Mouse (Mus musculus): ENCODE data around the gene Astn2. TPM values are rescaled to one million over a fixed set of nuclear protein-coding genes. Genes with fewer than 3 reads are reported as not detected.

The Astn2 gene
- polyA plus RNA-seq, 1 experiment from 2014 or later = 0.61 TPM

GRCm38 (mm10) chr4:66031320-66031870 lies 373.0 kb downstream of the Astn2 start:
- H3K4me1 ChIP-seq (ENCODE audit: control insufficient read depth in 2 of 2, insufficient read depth in 2 of 2, low read length in 2 of 2) = no peaks in the 10 kb centered on the region
- H3K4me3 ChIP-seq (ENCODE audit: control insufficient read depth in 1 of 2, insufficient read depth in 1 of 2, low read depth in 1 of 2, low read length in 2 of 2) = no peak overlapping the region
- H3K4me2 ChIP-seq (ENCODE audit: low read length) = no peak overlapping the region
- 52% methylated on average over 9 of the region's 9 CpGs for WGBS
- H3K27ac ChIP-seq (replicated peaks in 1 of 2; ENCODE audit: control insufficient read depth in 1 of 2, insufficient read depth in 1 of 2, low read depth in 2 of 2, low read length in 2 of 2) = no peak overlapping the region
- no peaks in the 10 kb centered on the region for H3K36me3 ChIP-seq (ENCODE audit: control insufficient read depth, insufficient read depth, low read length)
- no peak for ATAC-seq (ENCODE audit: insufficient number of reproducible peaks, insufficient read depth, low FRiP score, low read depth)
- H3K9me3 ChIP-seq (ENCODE audit: control insufficient read depth, low read length) = peaks cover 5% of the 10 kb centered on the region; the same call in 1 of the 2 replicates
- H3K9ac ChIP-seq (ENCODE audit: low read length) = no peak overlapping the region
- no peaks in the 10 kb centered on the region for H3K27me3 ChIP-seq (ENCODE audit: control insufficient read depth, insufficient read depth, low read length)

- Histone ChIP-seq H3K4me2 (ENCODE audit: low read length) (no peak overlapping the region), H3K4me3 (ENCODE audit: control insufficient read depth in 1 of 2, insufficient read depth in 1 of 2, low read depth in 1 of 2, low read length in 2 of 2) (no peak overlapping the region), H3K9me3 (ENCODE audit: control insufficient read depth, low read length) (peaks cover 5% of the 10 kb centered on the region; the same call in 1 of the 2 replicates), H3K9ac (ENCODE audit: low read length) (no peak overlapping the region), H3K27ac (replicated peaks in 1 of 2; ENCODE audit: control insufficient read depth in 1 of 2, insufficient read depth in 1 of 2, low read depth in 2 of 2, low read length in 2 of 2) (no peak overlapping the region), H3K27me3 (ENCODE audit: control insufficient read depth, insufficient read depth, low read length) (no peaks in the 10 kb centered on the region), H3K4me1 (ENCODE audit: control insufficient read depth in 2 of 2, insufficient read depth in 2 of 2, low read length in 2 of 2) (peaks cover 0 to 11% of the 10 kb centered on the region in 2 experiments; a peak in 1 of 4 replicates), H3K36me3 (ENCODE audit: control insufficient read depth, insufficient read depth, low read length) (no peaks in the 10 kb centered on the region)
- 85% methylated on average over 4 of the region's 4 CpGs for WGBS
- ATAC-seq (ENCODE audit: insufficient number of reproducible peaks, insufficient read depth, low FRiP score, low read depth) = no peak
Measured at GRCm38 (mm10) chr4:66029901-66030300, 374.5 kb downstream of the Astn2 start.

- ATAC-seq (ENCODE audit: insufficient number of reproducible peaks, insufficient read depth, low FRiP score, low read depth) = no peak
- Histone ChIP-seq H3K4me3 (ENCODE audit: control insufficient read depth in 1 of 2, insufficient read depth in 1 of 2, low read depth in 1 of 2, low read length in 2 of 2) (no peak overlapping the region), H3K9ac (ENCODE audit: low read length) (no peak overlapping the region), H3K27ac (replicated peaks in 1 of 2; ENCODE audit: control insufficient read depth in 1 of 2, insufficient read depth in 1 of 2, low read depth in 2 of 2, low read length in 2 of 2) (no peak overlapping the region), H3K4me1 (ENCODE audit: control insufficient read depth in 2 of 2, insufficient read depth in 2 of 2, low read length in 2 of 2) (peaks cover 0 to 11% of the 10 kb centered on the region in 2 experiments; a peak in 1 of 4 replicates), H3K9me3 (ENCODE audit: control insufficient read depth, low read length) (peaks cover 5% of the 10 kb centered on the region; the same call in 1 of the 2 replicates), H3K36me3 (ENCODE audit: control insufficient read depth, insufficient read depth, low read length) (no peaks in the 10 kb centered on the region), H3K27me3 (ENCODE audit: control insufficient read depth, insufficient read depth, low read length) (no peaks in the 10 kb centered on the region), H3K4me2 (ENCODE audit: low read length) (no peak overlapping the region)
- 84% methylated on average over 1 of the region's 1 CpGs for WGBS
Measured at GRCm38 (mm10) chr4:66027866-66028265, 376.5 kb downstream of the Astn2 start.

GRCm38 (mm10) chr4:66025393-66026062 lies 378.9 kb downstream of the Astn2 start:
- Histone ChIP-seq H3K4me2 (ENCODE audit: low read length) (peak overlapping the region; percentile 46), H3K9ac (ENCODE audit: low read length) (peak overlapping the region; percentile 34; the same call in 1 of the 2 replicates)
- WGBS = 23% methylated on average over 8 of the region's 8 CpGs

GRCm38 (mm10) chr4:66002936-66003335 lies 401.5 kb downstream of the Astn2 start:
- H3K27ac ChIP-seq (replicated peaks in 1 of 2; ENCODE audit: control insufficient read depth in 1 of 2, insufficient read depth in 1 of 2, low read depth in 2 of 2, low read length in 2 of 2) = no peak overlapping the region
- no peaks in the 10 kb centered on the region for H3K36me3 ChIP-seq (ENCODE audit: control insufficient read depth, insufficient read depth, low read length)

More at GRCm38 (mm10) chr4:66025393-66026062, 378.9 kb downstream of the Astn2 start:
- H3K4me1 ChIP-seq (ENCODE audit: control insufficient read depth in 2 of 2, insufficient read depth in 2 of 2, low read length in 2 of 2) = peaks cover 0 to 11% of the 10 kb centered on the region in 2 experiments; a peak in 1 of 4 replicates
- H3K27me3 ChIP-seq (ENCODE audit: control insufficient read depth, insufficient read depth, low read length) = no peaks in the 10 kb centered on the region
- ATAC-seq (ENCODE audit: insufficient number of reproducible peaks, insufficient read depth, low FRiP score, low read depth) = peak; percentile 39; the same call in 1 of the 2 replicates
- peak overlapping the region; percentile 86 to 90 for H3K27ac ChIP-seq (replicated peaks in 1 of 2; ENCODE audit: control insufficient read depth in 1 of 2, insufficient read depth in 1 of 2, low read depth in 2 of 2, low read length in 2 of 2)
- no peak overlapping the region for H3K4me3 ChIP-seq (ENCODE audit: control insufficient read depth in 1 of 2, insufficient read depth in 1 of 2, low read depth in 1 of 2, low read length in 2 of 2)
- H3K9me3 ChIP-seq (ENCODE audit: control insufficient read depth, low read length) = 0 out of 2 replicates have a peak, but pooled peaks cover under 1% of the 10 kb centered on the region
- no peaks in the 10 kb centered on the region for H3K36me3 ChIP-seq (ENCODE audit: control insufficient read depth, insufficient read depth, low read length)

GRCm38 (mm10) chr4:65983643-65984042 lies 420.8 kb downstream of the Astn2 start:
- H3K4me2 ChIP-seq (ENCODE audit: low read length) = no peak overlapping the region
- no peak overlapping the region for H3K4me3 ChIP-seq (ENCODE audit: control insufficient read depth in 1 of 2, insufficient read depth in 1 of 2, low read depth in 1 of 2, low read length in 2 of 2)
- no peak overlapping the region for H3K9ac ChIP-seq (ENCODE audit: low read length)
- WGBS = 83% methylated on average over 2 of the region's 2 CpGs
- H3K27me3 ChIP-seq (ENCODE audit: control insufficient read depth, insufficient read depth, low read length) = no peaks in the 10 kb centered on the region
- no peak for ATAC-seq (ENCODE audit: insufficient number of reproducible peaks, insufficient read depth, low FRiP score, low read depth)
- H3K4me1 ChIP-seq (ENCODE audit: control insufficient read depth in 2 of 2, insufficient read depth in 2 of 2, low read length in 2 of 2) = no peaks in the 10 kb centered on the region
- H3K36me3 ChIP-seq (ENCODE audit: control insufficient read depth, insufficient read depth, low read length) = no peaks in the 10 kb centered on the region
- H3K9me3 ChIP-seq (ENCODE audit: control insufficient read depth, low read length) = no peaks in the 10 kb centered on the region
- H3K27ac ChIP-seq (replicated peaks in 1 of 2; ENCODE audit: control insufficient read depth in 1 of 2, insufficient read depth in 1 of 2, low read depth in 2 of 2, low read length in 2 of 2) = no peak overlapping the region

More at GRCm38 (mm10) chr4:66002936-66003335, 401.5 kb downstream of the Astn2 start:
- no peak for ATAC-seq (ENCODE audit: insufficient number of reproducible peaks, insufficient read depth, low FRiP score, low read depth)
- H3K4me3 ChIP-seq (ENCODE audit: control insufficient read depth in 1 of 2, insufficient read depth in 1 of 2, low read depth in 1 of 2, low read length in 2 of 2) = no peak overlapping the region
- no peaks in the 10 kb centered on the region for H3K9me3 ChIP-seq (ENCODE audit: control insufficient read depth, low read length)
- H3K27me3 ChIP-seq (ENCODE audit: control insufficient read depth, insufficient read depth, low read length) = no peaks in the 10 kb centered on the region
- H3K4me1 ChIP-seq (ENCODE audit: control insufficient read depth in 2 of 2, insufficient read depth in 2 of 2, low read length in 2 of 2) = no peaks in the 10 kb centered on the region
- H3K4me2 ChIP-seq (ENCODE audit: low read length) = no peak overlapping the region
- no peak overlapping the region for H3K9ac ChIP-seq (ENCODE audit: low read length)

- Histone ChIP-seq H3K9me3 (ENCODE audit: control insufficient read depth, low read length) (no peaks in the 10 kb centered on the region), H3K4me1 (ENCODE audit: control insufficient read depth in 2 of 2, insufficient read depth in 2 of 2, low read length in 2 of 2) (no peaks in the 10 kb centered on the region), H3K9ac (ENCODE audit: low read length) (no peak overlapping the region), H3K4me2 (ENCODE audit: low read length) (no peak overlapping the region), H3K27ac (replicated peaks in 1 of 2; ENCODE audit: control insufficient read depth in 1 of 2, insufficient read depth in 1 of 2, low read depth in 2 of 2, low read length in 2 of 2) (no peak overlapping the region), H3K27me3 (ENCODE audit: control insufficient read depth, insufficient read depth, low read length) (no peaks in the 10 kb centered on the region), H3K36me3 (ENCODE audit: control insufficient read depth, insufficient read depth, low read length) (no peaks in the 10 kb centered on the region), H3K4me3 (ENCODE audit: control insufficient read depth in 1 of 2, insufficient read depth in 1 of 2, low read depth in 1 of 2, low read length in 2 of 2) (no peak overlapping the region)
- no peak for ATAC-seq (ENCODE audit: insufficient number of reproducible peaks, insufficient read depth, low FRiP score, low read depth)
- WGBS = 50% methylated on average over 4 of the region's 4 CpGs
Measured at GRCm38 (mm10) chr4:65982882-65983281, 421.5 kb downstream of the Astn2 start.

Measured in heart, embryonic 14.5 days (tissue).